ENCODE assay signal across 27 mouse cellular contexts in the genomic region with DNA sequence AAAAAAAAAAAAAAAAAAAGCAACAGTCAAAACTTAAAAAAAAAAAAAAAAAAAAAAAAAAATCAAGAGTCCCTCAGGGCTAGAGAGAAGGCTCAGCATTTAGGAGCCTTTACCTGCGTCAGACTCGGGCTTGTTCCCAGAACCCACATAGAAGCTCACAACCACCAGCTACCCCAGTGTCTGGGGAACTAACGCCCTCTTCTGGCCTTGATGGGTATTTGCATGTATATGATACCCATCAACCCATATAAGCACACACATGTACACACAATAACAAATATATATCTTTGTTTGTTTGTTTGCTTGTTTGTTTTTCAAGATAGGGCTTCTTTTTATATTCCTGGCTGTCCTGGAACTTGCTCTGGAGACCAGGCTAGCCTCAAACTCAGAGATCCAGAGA. TPM values are rescaled to one million over a fixed set of nuclear protein-coding genes. Genes with fewer than 3 reads are reported as not detected.
A peak's percentile ranks its signal among the peaks of the same experiment; 100 is the strongest.
DNase-seq lines count a peak whose midpoint lies in the region; ATAC-seq and TF ChIP-seq lines count a peak whose summit lies in the region.
"Had no signal": no experiment of that assay in that cellular context is flagged by ENCODE, and none has a peak within 500 bp of the region (broad histone marks: within the 10 kb centered on the region; RNA-seq: fewer than 3 reads in every experiment).

No protein-coding gene starts in this region.

- H3K4me1 ChIP-seq in hindbrain, postnatal 0 days (ENCODE audit: insufficient read depth, low read length) = no peaks in the 10 kb centered on the region
- H3K4me1 ChIP-seq in hindbrain, embryonic 12.5 days = peaks cover 3% of the 10 kb centered on the region
- H3K4me1 ChIP-seq in lung, embryonic 14.5 days (ENCODE audit: insufficient read depth) = peaks cover 4% of the 10 kb centered on the region
- H3K4me1 ChIP-seq in E14TG2a.4 (replicated peaks; ENCODE audit: low read depth, low read length) = peaks cover 39% of the 10 kb centered on the region
- H3K4me1 ChIP-seq: liver, embryonic 15.5 days had no signal

- H3K27me3 ChIP-seq in hindbrain, postnatal 0 days (ENCODE audit: insufficient read depth, low read length) = no peaks in the 10 kb centered on the region
- peaks cover 5% of the 10 kb centered on the region; the same call in 1 of the 2 replicates for H3K27me3 ChIP-seq in hindbrain, embryonic 12.5 days
- no peaks in the 10 kb centered on the region for H3K27me3 ChIP-seq in lung, embryonic 14.5 days (ENCODE audit: insufficient read depth, low read length)
- H3K27me3 ChIP-seq in E14TG2a.4 (ENCODE audit: insufficient read depth, low read length) = no peaks in the 10 kb centered on the region
- H3K27me3 ChIP-seq: heart, embryonic 12.5 days; limb, embryonic 13.5 days had no signal

- DNase-seq in hindbrain, postnatal 0 days (ENCODE audit: low spot score) = no peak
- no peak for DNase-seq in lung, embryonic 14.5 days
- no peak for DNase-seq in lung, adult 18-20 months
- peak; percentile 64 for DNase-seq in ZHBTc4 (ENCODE audit: low read depth, low spot score)
- no peak for DNase-seq in ovary, postnatal 10 days (ENCODE audit: low spot score)
- no peak for DNase-seq in urinary bladder, postnatal 14 days (ENCODE audit: low spot score)
- DNase-seq: adrenal gland, postnatal 25 days; cerebellum, adult 11 months; cerebellum, adult 9-11 months; gastrocnemius, postnatal 10 days; kidney, postnatal 36 days; midbrain, embryonic 14.5 days; right cerebral cortex, adult 18-20 months; right cerebral cortex, postnatal 4 days; thymus, adult 2 months had no signal

- H3K4me3 ChIP-seq in hindbrain, postnatal 0 days (ENCODE audit: low read length) = no peak overlapping the region
- H3K4me3 ChIP-seq in hindbrain, embryonic 12.5 days = no peak overlapping the region
- H3K4me3 ChIP-seq in lung, embryonic 14.5 days (ENCODE audit: low read depth, low read length) = no peak overlapping the region
- H3K4me3 ChIP-seq in E14TG2a.4 (replicated peaks; ENCODE audit: low read length) = no peak overlapping the region
- H3K4me3 ChIP-seq: embryonic facial prominence, embryonic 10.5 days; forebrain, embryonic 10.5 days; heart, embryonic 12.5 days; limb, embryonic 13.5 days; liver, embryonic 15.5 days; myocyte had no signal

- no peaks in the 10 kb centered on the region for H3K9me3 ChIP-seq in hindbrain, postnatal 0 days (ENCODE audit: low read length)
- H3K9me3 ChIP-seq in hindbrain, embryonic 12.5 days (replicated peaks) = peaks cover 4% of the 10 kb centered on the region
- no peaks in the 10 kb centered on the region for H3K9me3 ChIP-seq in lung, embryonic 14.5 days (ENCODE audit: low read depth, low read length)
- peaks cover 5% of the 10 kb centered on the region for H3K9me3 ChIP-seq in E14TG2a.4 (ENCODE audit: low read length)
- H3K9me3 ChIP-seq: liver, embryonic 15.5 days had no signal

- H3K4me2 ChIP-seq in hindbrain, postnatal 0 days (ENCODE audit: low read depth, low read length) = no peak overlapping the region
- no peak overlapping the region for H3K4me2 ChIP-seq in hindbrain, embryonic 12.5 days (replicated peaks)
- no peak overlapping the region for H3K4me2 ChIP-seq in lung, embryonic 14.5 days
- H3K4me2 ChIP-seq: heart, embryonic 12.5 days; hindbrain, embryonic 14.5 days; limb, embryonic 13.5 days; liver, embryonic 15.5 days had no signal

- no peak overlapping the region for H3K27ac ChIP-seq in hindbrain, postnatal 0 days
- H3K27ac ChIP-seq in hindbrain, embryonic 12.5 days = no peak overlapping the region
- no peak overlapping the region for H3K27ac ChIP-seq in lung, embryonic 14.5 days (ENCODE audit: low read depth)
- H3K27ac ChIP-seq: hindbrain, embryonic 14.5 days; limb, embryonic 13.5 days; liver, embryonic 15.5 days had no signal

- no peak for ATAC-seq in hindbrain, postnatal 0 days
- no peak for ATAC-seq in hindbrain, embryonic 12.5 days (ENCODE audit: low FRiP score)
- ATAC-seq in lung, embryonic 14.5 days (ENCODE audit: insufficient read depth) = no peak
- ATAC-seq: forebrain, embryonic 16.5 days had no signal

- H3K9ac ChIP-seq in hindbrain, postnatal 0 days (replicated peaks; ENCODE audit: low read length) = no peak overlapping the region
- no peak overlapping the region for H3K9ac ChIP-seq in hindbrain, embryonic 12.5 days
- no peak overlapping the region for H3K9ac ChIP-seq in lung, embryonic 14.5 days
- H3K9ac ChIP-seq: heart, embryonic 12.5 days; hindbrain, embryonic 14.5 days; limb, embryonic 13.5 days; liver, embryonic 15.5 days had no signal

- TF ChIP-seq CTCF in hindbrain, postnatal 0 days (IDR thresholded peaks at IDR 0.05; ENCODE audit: low read depth) = peak; percentile 20; the same call in 1 of the 2 replicates
- TF ChIP-seq CTCF in lung, embryonic 14.5 days (IDR thresholded peaks at IDR 0.05; ENCODE audit: low read depth) = peak; percentile 17; the same call in 1 of the 2 replicates
- peak; percentile 67 for TF ChIP-seq CTCF in E14TG2a.4 (conservative IDR thresholded peaks at IDR 0.05; ENCODE audit: low read length)

- H3K36me3 ChIP-seq in hindbrain, postnatal 0 days (ENCODE audit: insufficient read depth, low read length) = no peaks in the 10 kb centered on the region
- H3K36me3 ChIP-seq in hindbrain, embryonic 12.5 days = no peaks in the 10 kb centered on the region
- H3K36me3 ChIP-seq in lung, embryonic 14.5 days (ENCODE audit: insufficient read depth) = no peaks in the 10 kb centered on the region
- H3K36me3 ChIP-seq in E14TG2a.4 (ENCODE audit: insufficient read depth, low read length) = peaks cover 8% of the 10 kb centered on the region
- H3K36me3 ChIP-seq: embryonic facial prominence, embryonic 10.5 days; forebrain, embryonic 10.5 days; limb, embryonic 13.5 days; liver, embryonic 15.5 days had no signal

- WGBS in hindbrain, postnatal 0 days = 83% methylated on average over 3 of the region's 3 CpGs
- WGBS in hindbrain, embryonic 12.5 days = 75% methylated on average over 3 of the region's 3 CpGs
- WGBS in lung, embryonic 14.5 days = 79% methylated on average over 3 of the region's 3 CpGs

RNA-seq across cellular contexts. Expression of gene Gm11627, which starts 8.3 kb away (rescaled TPM):
- 2.0 TPM in 1 of 2 replicates, not detected in the other for total RNA-seq in hindbrain, postnatal 0 days (2014; rRNA removed)
- polyA plus RNA-seq in hindbrain, postnatal 0 days (2015; fragmentation: Nextera tagmentation; extraction: Ambion mirVana) = 5.2 TPM in 2 replicates
- 4.3 and 4.8 TPM in 2 replicates for polyA plus RNA-seq in hindbrain, embryonic 12.5 days (2016; fragmentation: Nextera tagmentation; extraction: Ambion mirVana)
- 14.3 and 15.3 TPM in 2 replicates for polyA plus RNA-seq in lung, embryonic 14.5 days (2014; fragmentation: Nextera tagmentation; extraction: Ambion mirVana)
- total RNA-seq: adrenal gland, postnatal 25 days; granulocyte monocyte progenitor cell, adult 5-6 weeks; megakaryocyte, adult 5-6 weeks had no signal

RNA-seq across cellular contexts. Expression of gene Fzd2, which starts 16.6 kb away (rescaled TPM):
- 31.7 and 34.5 TPM in 2 replicates for total RNA-seq in hindbrain, postnatal 0 days (2014; rRNA removed)
- 6.0 and 6.5 TPM in 2 replicates for polyA plus RNA-seq in hindbrain, postnatal 0 days (2015; fragmentation: Nextera tagmentation; extraction: Ambion mirVana)
- polyA plus RNA-seq in hindbrain, embryonic 12.5 days (2016; fragmentation: Nextera tagmentation; extraction: Ambion mirVana) = 39.9 and 40.8 TPM in 2 replicates
- 40.0 and 42.9 TPM in 2 replicates for polyA plus RNA-seq in lung, embryonic 14.5 days (2014; fragmentation: Nextera tagmentation; extraction: Ambion mirVana)
- total RNA-seq: granulocyte monocyte progenitor cell, adult 5-6 weeks; megakaryocyte, adult 5-6 weeks had no signal

RNA-seq across cellular contexts. Expression of gene Gpatch8, which starts 31.4 kb away (rescaled TPM):
- total RNA-seq in hindbrain, postnatal 0 days (2014; rRNA removed) = 21.0 and 21.3 TPM in 2 replicates
- 48.9 and 50.6 TPM in 2 replicates for polyA plus RNA-seq in hindbrain, postnatal 0 days (2015; fragmentation: Nextera tagmentation; extraction: Ambion mirVana)
- polyA plus RNA-seq in hindbrain, embryonic 12.5 days (2016; fragmentation: Nextera tagmentation; extraction: Ambion mirVana) = 74.6 and 76.7 TPM in 2 replicates
- 47.0 and 49.4 TPM in 2 replicates for polyA plus RNA-seq in lung, embryonic 14.5 days (2014; fragmentation: Nextera tagmentation; extraction: Ambion mirVana)

Comparison
In these comparisons a context has a peak if more than half of its experiments do, and no peak if none do; other contexts are left out.
1. CTCF ChIP-seq: peak in every context shown above with its lines; median percentile 67 in E14TG2a.4; 20 in hindbrain, postnatal 0 days; 17 in lung, embryonic 14.5 days.